In genomic region chr3:147882936-147883645, GRCm38 (mm10) we compare ENCODE assay signal across 14 mouse cellular contexts.
DNase-seq lines count a peak whose midpoint lies in the region; ATAC-seq and TF ChIP-seq lines count a peak whose summit lies in the region.
"Had no signal": no experiment of that assay in that cellular context is flagged by ENCODE, and none has a peak within 500 bp of the region (broad histone marks: within the 10 kb centered on the region; RNA-seq: fewer than 3 reads in every experiment).

No protein-coding gene starts in this region.

- no peak for TF ChIP-seq EP300 in CH12.LX (IDR thresholded peaks at IDR 0.05; ENCODE audit: low read length)

- no peak overlapping the region for H3K4me3 ChIP-seq in CH12.LX (replicated peaks in 1 of 3; ENCODE audit: low read depth in 2 of 3, low read length in 2 of 3, poor library complexity in 1 of 3)
- no peak overlapping the region for H3K4me3 ChIP-seq in forebrain, embryonic 15.5 days
- no peak overlapping the region for H3K4me3 ChIP-seq in midbrain, embryonic 13.5 days (replicated peaks)
- H3K4me3 ChIP-seq: heart, embryonic 12.5 days; myocyte had no signal

- TF ChIP-seq POLR2A in CH12.LX (IDR thresholded peaks at IDR 0.05; ENCODE audit: low read depth, low read length) = no peak

- TF ChIP-seq CTCF in CH12.LX (conservative IDR thresholded peaks at IDR 0.05 in 1 of 2, IDR thresholded peaks at IDR 0.05 in 1 of 2; ENCODE audit: low read depth in 2 of 2, low read length in 2 of 2) = no peak

- no peak overlapping the region for H3K27ac ChIP-seq in CH12.LX (ENCODE audit: insufficient read depth, low read depth)
- H3K27ac ChIP-seq in forebrain, embryonic 15.5 days (replicated peaks) = no peak overlapping the region
- peak overlapping the region; percentile 47; the same call in 1 of the 2 replicates for H3K27ac ChIP-seq in midbrain, embryonic 13.5 days

- TF ChIP-seq RAD21 in CH12.LX (IDR thresholded peaks at IDR 0.05; ENCODE audit: low read depth, low read length) = no peak

- H3K36me3 ChIP-seq in CH12.LX (replicated peaks in 1 of 2; ENCODE audit: control insufficient read depth in 1 of 2, insufficient read depth in 1 of 2, low read length in 1 of 2) = no peaks in the 10 kb centered on the region
- no peaks in the 10 kb centered on the region for H3K36me3 ChIP-seq in forebrain, embryonic 15.5 days
- H3K36me3 ChIP-seq in midbrain, embryonic 13.5 days = no peaks in the 10 kb centered on the region
- H3K36me3 ChIP-seq: heart, embryonic 12.5 days had no signal

- no peak overlapping the region for H3K9ac ChIP-seq in CH12.LX (ENCODE audit: insufficient read depth, low read depth)
- H3K9ac ChIP-seq in forebrain, embryonic 15.5 days (replicated peaks) = no peak overlapping the region
- H3K9ac ChIP-seq in midbrain, embryonic 13.5 days (replicated peaks) = no peak overlapping the region
- H3K9ac ChIP-seq: heart, embryonic 12.5 days had no signal

- H3K27me3 ChIP-seq in CH12.LX (replicated peaks) = no peaks in the 10 kb centered on the region
- H3K27me3 ChIP-seq in forebrain, embryonic 15.5 days = no peaks in the 10 kb centered on the region
- no peaks in the 10 kb centered on the region for H3K27me3 ChIP-seq in midbrain, embryonic 13.5 days
- H3K27me3 ChIP-seq: heart, embryonic 12.5 days had no signal

- WGBS in forebrain, embryonic 15.5 days = 65% methylated on average over 10 of the region's 10 CpGs
- 59% methylated on average over 10 of the region's 10 CpGs for WGBS in midbrain, embryonic 13.5 days

- DNase-seq in 3T3-L1 (ENCODE audit: low read depth, low spot score) = peak; percentile 6
- peak; percentile 20 for DNase-seq in CH12.LX (ENCODE audit: extremely low read depth)
- no peak for DNase-seq in spleen, postnatal 36 days (ENCODE audit: low spot score in 2 of 2)
- DNase-seq in ovary, postnatal 36 days (ENCODE audit: low spot score) = no peak
- DNase-seq in adrenal gland, adult 18-20 months (ENCODE audit: low spot score in 2 of 2) = no peak
- DNase-seq: cerebellum, adult 9-11 months; gastrocnemius, postnatal 10 days; right cerebral cortex, postnatal 25 days had no signal

- H3K79me2 ChIP-seq in CH12.LX (replicated peaks; ENCODE audit: control insufficient read depth, extremely low read depth, insufficient read depth, poor library complexity, severe bottlenecking) = no peaks in the 10 kb centered on the region

- H3K9me3 ChIP-seq in CH12.LX (replicated peaks; ENCODE audit: low read length) = no peaks in the 10 kb centered on the region
- H3K9me3 ChIP-seq in forebrain, embryonic 15.5 days = no peaks in the 10 kb centered on the region
- H3K9me3 ChIP-seq in midbrain, embryonic 13.5 days = no peaks in the 10 kb centered on the region
- H3K9me3 ChIP-seq: heart, embryonic 12.5 days had no signal

- H3K4me2 ChIP-seq in CH12.LX (ENCODE audit: insufficient read depth, low read depth, poor library complexity, severe bottlenecking) = no peak overlapping the region
- no peak overlapping the region for H3K4me2 ChIP-seq in forebrain, embryonic 15.5 days (replicated peaks)
- H3K4me2 ChIP-seq in midbrain, embryonic 13.5 days (replicated peaks) = no peak overlapping the region
- H3K4me2 ChIP-seq: heart, embryonic 12.5 days; liver, embryonic 11.5 days had no signal

- H3K4me1 ChIP-seq in CH12.LX (ENCODE audit: control insufficient read depth in 1 of 2, insufficient read depth in 2 of 2) = peaks cover 0 to 21% of the 10 kb centered on the region in 2 experiments; a peak in 2 of 4 replicates
- peaks cover 19% of the 10 kb centered on the region for H3K4me1 ChIP-seq in forebrain, embryonic 15.5 days
- peaks cover 19% of the 10 kb centered on the region for H3K4me1 ChIP-seq in midbrain, embryonic 13.5 days (replicated peaks)
- H3K4me1 ChIP-seq: heart, embryonic 12.5 days had no signal

- in situ Hi-C loops in CH12.LX (cut with MboI; ENCODE audit: low pct_ligation_motif_present, low pct_unique_long_range_greater_than_20kb, low sequenced_read_pairs) = no loop called here

- peak; percentile 27; the same call in 1 of the 2 replicates for ATAC-seq in forebrain, embryonic 15.5 days (replicated peaks)
- peak; percentile 70 for ATAC-seq in midbrain, embryonic 13.5 days
- ATAC-seq: lung, postnatal 0 days had no signal

- dilution Hi-C loops in CH12.LX (cut with MboI; ENCODE audit: extremely low pct_ligation_motif_present, extremely low pct_unique_long_range_greater_than_20kb, low sequenced_read_pairs) = no loop called here

TF ChIP-seq in CH12.LX, 34 proteins besides CTCF, POLR2A, EP300 and RAD21:
- TF ChIP-seq USF2 (conservative IDR thresholded peaks at IDR 0.05; ENCODE audit: low read depth, low read length) (no peak), E2F4 (IDR thresholded peaks at IDR 0.05; ENCODE audit: insufficient replicate concordance, low read depth, low read length) (no peak), CHD1 (IDR thresholded peaks at IDR 0.05; ENCODE audit: low read depth, low read length) (no peak), GABPA (IDR thresholded peaks at IDR 0.05; ENCODE audit: insufficient replicate concordance, low read depth, low read length) (no peak), MYC (IDR thresholded peaks at IDR 0.05; ENCODE audit: low read depth, low read length) (no peak), ETS1 (conservative IDR thresholded peaks at IDR 0.05; ENCODE audit: low read depth, low read length) (no peak), SMC3 (IDR thresholded peaks at IDR 0.05; ENCODE audit: low read depth, low read length) (no peak), POLR2AphosphoS2 (IDR thresholded peaks at IDR 0.05; ENCODE audit: low read depth, low read length) (no peak), ELF1 (IDR thresholded peaks at IDR 0.05; ENCODE audit: low read depth, low read length) (no peak), UBTF (IDR thresholded peaks at IDR 0.05; ENCODE audit: low read depth, low read length) (no peak), HCFC1 (IDR thresholded peaks at IDR 0.05; ENCODE audit: low read depth, low read length) (no peak), PAX5 (IDR thresholded peaks at IDR 0.05; ENCODE audit: low read length) (no peak), ZC3H11A (IDR thresholded peaks at IDR 0.05; ENCODE audit: low read depth, low read length) (no peak), BHLHE40 (IDR thresholded peaks at IDR 0.05; ENCODE audit: low read depth, low read length) (no peak), USF1 (IDR thresholded peaks at IDR 0.05; ENCODE audit: low read depth, low read length) (no peak)

Comparison
In these comparisons a context has a peak if more than half of its experiments do, and no peak if none do; other contexts are left out.
1. DNase-seq: peak in 3T3-L1 (single experiment) and CH12.LX (single experiment); none in spleen, postnatal 36 days (0 of 2), ovary, postnatal 36 days (single experiment) and adrenal gland, adult 18-20 months (0 of 2).